Mouse (Mus musculus) v-Abl transformed pro-B cells (cell line): ENCODE results near the gene Cpped1.

Source experiments
- in situ Hi-C, 2 experiments: fragments of 400-800 bp; cut with MboI; formaldehyde crosslinking; loops; one replicate each; pipeline ENCODE4 v1.15.1; 2025; ENCODE audit not compliant: unreplicated experiment in 2 of 2

The Cpped1 gene

GRCm38 (mm10) chr16:11778191-11778590 is 131.1 kb downstream of the Cpped1 start:
- in situ Hi-C loops: no loop called here

GRCm38 (mm10) chr16:11776528-11776927 is 132.7 kb downstream of the Cpped1 start:
- in situ Hi-C loops: no loop called here

- in situ Hi-C loops: no loop called here
Measured at GRCm38 (mm10) chr16:11774321-11774720, 134.9 kb downstream of the Cpped1 start.

GRCm38 (mm10) chr16:11772318-11772717 is 136.9 kb downstream of the Cpped1 start:
- in situ Hi-C loops: no loop called here

- in situ Hi-C loops: no loop called here
Measured at GRCm38 (mm10) chr16:11757951-11758350, 151.3 kb downstream of the Cpped1 start.

GRCm38 (mm10) chr16:11757471-11757870 is 151.8 kb downstream of the Cpped1 start:
- in situ Hi-C loops: no loop called here

GRCm38 (mm10) chr16:11756598-11757245 is 152.5 kb downstream of the Cpped1 start:
- in situ Hi-C loops: no loop called here

- in situ Hi-C loops: no loop called here
Measured at GRCm38 (mm10) chr16:11755281-11756066, 153.8 kb downstream of the Cpped1 start.

- in situ Hi-C loops: no loop called here
Measured at GRCm38 (mm10) chr16:11754136-11754535, 155.1 kb downstream of the Cpped1 start.
